Mouse (Mus musculus) brain, adult 10 weeks (tissue): ENCODE results near the gene Gm6763. TPM values are rescaled to one million over a fixed set of nuclear protein-coding genes. Genes with fewer than 3 reads are reported as not detected.

Experiments used
- polyA plus RNA-seq: library from polyadenylated mRNA; stranded (reverse); fragments of 350-450 nt; fragmentation: Illumina TruSeq; extraction: RNeasy Lipid Tissue Mini Kit (QIAGEN cat#74804); gene quantifications from one replicate; pipeline ENCODE4 v1.2.3, GENCODE M21; 2015; ENCODE audit warnings: low read depth, low replicate concordance

The Gm6763 gene
- not detected for polyA plus RNA-seq

GRCm38 (mm10) chr10:104151197-104151596, at the start of gene Gm6763:
Gene Gm6763, plus strand, starts transcription at chr10:104151497.

GRCm38 (mm10) chr10:104142687-104143086, 8.6 kb upstream of the Gm6763 start, which contains the start of gene Gm21293:
Gene Gm21293, plus strand, starts transcription at chr10:104142987.

GRCm38 (mm10) chr10:104159706-104160105, 8.4 kb downstream of the Gm6763 start, which contains the start of gene Gm8764:
Gene Gm8764, plus strand, starts transcription at chr10:104160006.

GRCm38 (mm10) chr10:104168215-104168614, 16.9 kb downstream of the Gm6763 start, which contains the start of gene Gm21304:
Gene Gm21304, plus strand, starts transcription at chr10:104168515.

GRCm38 (mm10) chr10:104176724-104177123, 25.4 kb downstream of the Gm6763 start, which contains the start of gene Gm21312:
Gene Gm21312, plus strand, starts transcription at chr10:104177024.

GRCm38 (mm10) chr10:104185233-104185632, 33.9 kb downstream of the Gm6763 start, which contains the start of gene Gm20765:
Gene Gm20765, plus strand, starts transcription at chr10:104185533.

GRCm38 (mm10) chr10:104193742-104194141, 42.4 kb downstream of the Gm6763 start, which contains the start of gene Gm4340:
Gene Gm4340, plus strand, starts transcription at chr10:104194042.

Other genes with a start within 250 kb of the Gm6763 start
- not detected for gene Gm21293, start 8.5 kb upstream of the Gm6763 start, polyA plus RNA-seq
- gene Gm8764, start 8.5 kb downstream of the Gm6763 start, polyA plus RNA-seq = not detected
- not detected for gene Gm21304, start 17.0 kb downstream of the Gm6763 start, polyA plus RNA-seq
- not detected for gene Gm21312, start 25.5 kb downstream of the Gm6763 start, polyA plus RNA-seq
- not detected for gene Gm20765, start 34.0 kb downstream of the Gm6763 start, polyA plus RNA-seq
- gene Gm4340, start 42.5 kb downstream of the Gm6763 start, polyA plus RNA-seq = not detected